Mouse (Mus musculus) megakaryocyte progenitor cell, adult 5-6 weeks (primary cell): ENCODE results near the gene Metap1d. TPM values are rescaled to one million over a fixed set of nuclear protein-coding genes. Genes with fewer than 3 reads are reported as not detected.

Source experiments
- ATAC-seq: replicated peaks from 2 replicates; pipeline ENCODE4 v1.8.0; 2016; ENCODE audit warnings: mild to moderate bottlenecking, moderate TSS enrichment, inconsistent platforms; ENCODE audit not compliant: poor library complexity
- total RNA-seq, 2 experiments: library from RNA; stranded (forward) in 1 of 2; stranded (reverse) in 1 of 2; fragments of 157-497, 149-512 nt in 1 of 2; fragments of 200-1000 nt in 1 of 2; gene quantifications; 2 replicates each; pipeline versions ENCODE4 v1.2.3 to v1.2.4; 2015 to 2017

The Metap1d gene
- total RNA-seq, 2 experiments from 2014 or later: 21.3 to 39.8 TPM

DNA sequence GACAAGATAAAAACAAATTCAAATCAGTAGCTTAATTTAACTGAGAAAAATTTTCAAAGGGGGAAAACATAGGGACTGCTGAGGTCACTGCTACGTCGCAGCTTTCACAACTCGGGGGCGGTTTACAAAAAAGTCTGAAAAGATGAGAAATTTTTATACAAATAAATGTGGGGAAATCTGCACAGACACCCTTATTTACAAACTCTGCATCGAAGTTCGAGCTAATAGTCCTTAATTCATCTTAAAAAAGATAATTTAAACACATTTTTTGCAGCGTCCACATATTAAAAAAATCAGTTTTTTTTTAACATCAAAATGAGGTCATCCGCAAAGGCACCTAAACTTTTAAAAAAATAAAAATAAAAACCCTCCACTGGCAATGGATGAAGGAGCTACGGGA, 90.5 kb downstream of the Metap1d start:
- ATAC-seq: no peak

GRCm38 (mm10) chr2:71543948-71544347, 90.9 kb downstream of the Metap1d start:
- ATAC-seq: no peak

DNA sequence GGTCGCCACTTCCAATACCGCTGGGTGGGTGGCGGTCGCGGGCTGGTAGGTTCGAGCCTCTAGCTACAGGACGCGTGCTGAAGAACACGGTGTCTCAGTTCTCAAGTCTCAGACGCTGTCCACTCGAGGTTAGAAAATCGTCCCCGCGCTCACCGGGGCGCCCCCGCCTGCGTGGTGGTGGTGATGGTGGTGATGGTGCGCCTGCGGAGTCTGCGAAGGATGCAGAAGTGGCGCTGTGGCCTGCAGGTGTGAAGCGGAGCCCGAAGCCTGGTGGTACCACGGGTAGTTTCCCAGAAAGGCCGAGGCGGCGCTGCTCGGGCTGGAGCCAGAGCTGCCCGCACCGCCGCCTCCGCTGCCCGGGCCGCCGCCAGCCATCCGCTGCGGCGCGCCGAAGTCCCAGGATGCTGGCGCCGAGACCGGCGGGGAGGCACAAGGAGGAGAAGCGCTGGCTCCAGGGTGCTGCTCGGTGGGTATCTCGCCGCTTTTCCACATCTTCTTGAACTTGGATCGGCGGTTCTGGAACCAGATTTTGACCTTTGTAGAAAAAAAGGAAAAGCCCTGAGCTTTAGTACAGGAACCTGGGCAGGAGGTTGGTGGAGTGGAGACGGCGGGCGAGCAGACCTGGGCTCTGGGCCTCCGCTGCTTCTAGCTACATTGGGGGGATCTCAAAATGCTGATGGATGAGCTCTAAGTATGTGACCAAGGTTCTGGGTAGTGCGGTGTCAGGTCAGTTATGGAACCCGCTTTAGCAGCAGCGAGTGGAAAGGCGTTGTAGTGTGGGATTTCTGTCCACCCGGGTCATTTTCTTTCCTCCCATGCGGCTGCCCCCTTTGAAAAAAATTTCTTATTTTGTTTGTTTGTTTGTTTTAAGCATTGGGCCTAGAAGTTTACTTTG, 91.6 kb downstream of the Metap1d start:
- ATAC-seq: no peak

- ATAC-seq: no peak
Observed at GRCm38 (mm10) chr2:71545401-71545881, 92.4 kb downstream of the Metap1d start.

DNA sequence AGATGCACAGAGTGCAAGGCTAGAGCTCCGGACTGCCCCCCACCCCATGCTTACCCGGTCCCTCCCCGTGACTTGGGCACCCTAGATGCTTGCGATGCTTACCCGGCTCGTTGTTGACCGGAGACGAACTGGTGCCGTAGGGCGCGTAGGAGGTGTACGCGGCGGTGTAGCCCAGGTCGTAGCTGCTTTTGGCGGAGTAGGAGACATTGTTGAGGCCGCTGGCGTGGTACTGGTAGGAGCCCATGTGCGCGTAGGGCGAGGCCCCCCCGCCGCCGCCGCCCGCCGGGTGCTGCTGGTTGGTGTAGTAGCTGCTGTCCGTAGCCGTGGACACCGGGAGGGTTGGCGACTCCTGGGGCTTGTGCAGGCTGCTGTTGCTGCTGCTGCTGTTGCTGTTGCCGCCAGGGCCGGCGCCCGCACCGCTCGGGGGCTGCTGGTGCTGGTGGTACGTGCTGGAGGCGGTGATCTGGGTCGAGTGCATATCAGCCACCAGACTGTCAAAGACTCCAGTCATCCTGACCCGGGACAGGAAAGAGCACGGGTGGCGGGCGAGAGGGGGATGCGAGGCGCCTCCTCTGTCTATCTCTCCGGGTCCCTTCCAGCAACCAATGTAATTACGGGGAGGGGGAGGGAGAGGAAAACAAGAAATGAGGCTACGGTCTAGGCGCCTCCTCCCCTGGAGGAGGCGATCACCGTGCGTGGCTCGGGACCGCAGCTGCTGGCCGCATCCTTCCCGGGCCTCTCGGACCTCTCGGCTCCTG, 93.0 kb downstream of the Metap1d start:
- ATAC-seq: 0 out of 2 replicates have a peak, but pooled peaks have one; percentile 7

GRCm38 (mm10) chr2:71546640-71547071, 93.6 kb downstream of the Metap1d start, which contains the start of gene Dlx2:
Gene Dlx2, minus strand, starts transcription at chr2:71546754.
- no peak for ATAC-seq

DNA sequence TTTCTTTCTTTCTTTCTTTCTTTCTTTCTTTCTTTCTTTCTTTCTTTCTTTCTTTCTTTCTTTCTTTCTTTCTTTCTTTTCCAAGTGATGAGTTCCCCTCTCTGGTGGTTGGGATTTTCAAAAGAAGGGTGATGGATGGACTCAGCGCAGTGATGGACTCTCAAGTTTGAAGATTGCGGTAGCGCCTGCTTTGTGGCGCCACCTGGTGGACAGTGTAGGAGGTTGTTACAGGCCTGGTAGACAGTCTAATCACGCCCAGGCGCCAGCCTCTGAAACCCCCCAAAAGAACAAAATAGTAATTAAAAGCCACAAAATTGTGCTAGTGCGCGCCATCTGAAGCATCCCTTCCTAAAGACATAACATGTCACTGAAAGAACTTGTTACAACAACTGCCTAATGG, 94.8 kb downstream of the Metap1d start:
- ATAC-seq: peak; percentile 82

DNA sequence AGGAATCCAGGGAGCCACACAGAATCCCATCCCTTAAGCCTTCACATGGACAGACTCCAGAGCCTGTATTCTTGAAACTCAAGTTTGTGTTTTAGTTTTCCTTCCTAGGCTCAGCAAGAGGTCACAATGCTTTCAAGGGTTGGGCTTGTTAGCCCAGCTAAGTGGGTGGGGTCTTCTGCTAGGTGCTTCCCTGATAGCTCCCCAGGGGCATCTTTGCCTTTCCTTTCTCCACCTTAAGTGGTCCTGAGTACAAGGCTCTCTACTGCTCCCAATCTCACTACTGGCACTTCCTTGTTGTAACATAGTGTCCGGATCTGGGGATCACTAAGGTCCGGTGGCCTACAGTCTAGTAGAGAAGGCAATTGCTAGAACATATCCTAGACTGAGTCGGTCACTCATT, 97.3 kb downstream of the Metap1d start:
- ATAC-seq: no peak

GRCm38 (mm10) chr2:71551704-71552103, 98.6 kb downstream of the Metap1d start:
- 0 out of 2 replicates have a peak, but pooled peaks have one; percentile 9 for ATAC-seq

DNA sequence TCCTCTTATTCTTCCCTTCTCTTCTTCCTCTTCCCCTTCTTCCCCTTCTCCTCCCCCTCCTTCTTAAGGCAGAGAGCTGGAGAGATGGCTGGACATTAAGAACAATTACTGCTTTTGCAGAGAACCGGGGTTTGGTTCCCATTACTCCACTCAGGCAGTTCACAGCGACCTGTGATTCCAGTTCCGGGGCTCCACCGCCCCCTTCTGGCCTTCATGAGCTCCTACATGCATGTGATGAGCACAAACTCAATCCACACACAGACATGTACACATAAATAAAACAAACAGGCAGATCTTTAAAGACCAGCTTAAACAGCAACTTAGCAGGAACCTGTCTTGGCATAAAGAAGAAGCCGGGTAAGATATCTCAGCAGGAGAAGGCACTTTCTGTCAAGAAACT, 103.0 kb downstream of the Metap1d start:
- ATAC-seq: no peak

- no peak for ATAC-seq
Observed at GRCm38 (mm10) chr2:71566466-71566865, 113.4 kb downstream of the Metap1d start.

DNA sequence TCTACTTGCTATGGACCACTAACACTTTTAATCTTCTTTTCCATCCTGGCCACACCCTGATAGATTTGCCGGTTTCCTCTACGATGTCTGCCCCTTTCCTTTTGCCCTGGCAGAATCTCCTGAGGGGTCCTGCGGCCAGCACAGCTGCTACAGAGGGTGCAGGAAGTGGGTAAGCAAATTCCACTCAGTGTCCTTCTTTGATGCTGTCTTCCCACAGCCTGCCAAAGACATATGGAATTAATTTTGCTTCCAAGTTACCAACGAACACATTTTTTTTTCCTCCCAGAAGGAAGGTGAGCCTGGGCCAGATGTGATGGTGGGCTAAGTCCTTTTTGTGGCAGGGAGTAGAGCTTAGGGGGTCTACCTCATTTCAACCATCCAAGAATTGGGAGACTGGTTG, 120.7 kb downstream of the Metap1d start:
- ATAC-seq: no peak

Other genes with a start within 250 kb of the Metap1d start
- 87.8 and 104 TPM in 2 replicates for gene Dync1i2, start 241.6 kb upstream of the Metap1d start, total RNA-seq (2015)
- gene Dync1i2, start 241.6 kb upstream of the Metap1d start, total RNA-seq (2017): 75.0 and 89.2 TPM in 2 replicates
- gene Slc25a12, start 85.5 kb upstream of the Metap1d start, total RNA-seq (2015): 51.5 and 73.0 TPM in 2 replicates
- gene Slc25a12, start 85.5 kb upstream of the Metap1d start, total RNA-seq (2017): 78.3 and 79.2 TPM in 2 replicates
- 178 and 189 TPM in 2 replicates for gene Hat1, start 64.3 kb upstream of the Metap1d start, total RNA-seq (2015)
- 192 and 193 TPM in 2 replicates for gene Hat1, start 64.3 kb upstream of the Metap1d start, total RNA-seq (2017)
- gene Dlx1, start 74.8 kb downstream of the Metap1d start, total RNA-seq (2015): not detected in 2 replicates
- not detected in 2 replicates for gene Dlx1, start 74.8 kb downstream of the Metap1d start, total RNA-seq (2017)
- gene Dlx2, start 93.5 kb downstream of the Metap1d start, total RNA-seq (2015): not detected in 2 replicates
- not detected in 2 replicates for gene Dlx2, start 93.5 kb downstream of the Metap1d start, total RNA-seq (2017)